Mouse (Mus musculus): ENCODE measurements around the gene Fmnl3. TPM values are rescaled to one million over a fixed set of nuclear protein-coding genes. Genes with fewer than 3 reads are reported as not detected.
A peak's percentile ranks its signal among the peaks of the same experiment; 100 is the strongest.

Fmnl3 gene
- 1 to 10 TPM; 6.6 to 7.0 TPM for total RNA-seq (2021)
- long read RNA-seq, experiment 1, partial matches to known transcripts: 0 of 1 reads
- long read RNA-seq, experiment 1, other reads (novel, unspliced or antisense): 1 of 1 reads
- long read RNA-seq, experiment 2, partial matches to known transcripts: 0 of 1 reads
- long read RNA-seq, experiment 2, other reads (novel, unspliced or antisense): 1 of 1 reads

DNA sequence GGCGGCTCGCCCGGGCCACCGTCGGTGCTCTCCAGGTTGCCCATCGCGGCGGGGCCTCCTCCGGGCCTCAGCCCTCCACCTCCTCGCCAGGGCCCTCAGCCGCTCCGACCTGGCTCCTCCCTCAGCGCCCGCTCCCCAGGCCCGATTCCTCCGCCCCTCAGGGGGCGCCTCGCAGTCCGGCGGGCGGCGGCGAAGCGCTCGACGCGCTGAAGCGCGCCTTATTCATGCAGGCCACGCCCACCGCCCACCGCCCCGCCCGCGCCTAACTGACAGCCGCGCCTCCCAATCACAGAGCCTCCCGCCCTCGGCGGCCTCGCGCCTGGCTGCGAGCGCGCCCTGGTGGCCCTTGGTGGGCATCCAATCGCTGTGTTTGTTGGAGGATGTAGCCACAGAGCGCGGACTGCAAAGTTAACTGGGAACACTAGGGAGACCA lies at the start of gene Fmnl3:
Fmnl3 (minus strand) TSS at position 224 of the 433 bp plus-strand sequence.
- DNase-seq: peak; percentile 96 to 98

GRCm38 (mm10) chr15:99417692-99418271 lies 47.5 kb upstream of the Fmnl3 start:
- DNase-seq: no peak
- intact Hi-C loops (cut with DNase I): no loop called here

More for the DNA sequence above, at the start of gene Fmnl3:
- intact Hi-C loops (cut with DNase I): loop anchor here (1.0 kb wide), 1 partner anchor 54 kb away; no protein-coding TSS in a partner anchor

DNA sequence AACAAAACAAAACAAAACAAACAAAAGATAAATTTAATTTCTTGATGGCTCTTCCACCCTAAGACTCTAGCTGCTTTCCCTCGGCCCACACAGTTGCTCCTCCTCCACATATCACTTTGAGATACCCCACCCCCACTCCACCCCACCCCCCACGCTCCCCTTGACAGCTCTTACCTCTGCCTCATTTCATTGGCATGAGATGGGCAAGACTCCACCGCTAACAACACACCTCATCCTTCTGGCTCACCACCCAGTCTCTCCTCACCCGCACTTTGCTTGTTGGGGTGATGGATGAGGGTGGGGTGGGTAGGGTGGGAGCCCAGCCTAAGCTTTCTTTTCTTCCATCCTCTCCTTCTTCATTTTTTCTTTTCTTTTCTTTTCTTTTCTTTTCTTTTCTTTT lies 46.7 kb upstream of the Fmnl3 start:
- DNase-seq: no peak
- intact Hi-C loops (cut with DNase I): loop anchor here (1.0 kb wide), 1 partner anchor 53 kb away; no protein-coding TSS in a partner anchor

- DNase-seq: peak; percentile 68 to 72
- intact Hi-C loops (cut with DNase I): loop anchor here (1.0 kb wide), 1 partner anchor 54 kb away; no protein-coding TSS in a partner anchor
Observed at GRCm38 (mm10) chr15:99416348-99416882, 46.1 kb upstream of the Fmnl3 start.

DNA sequence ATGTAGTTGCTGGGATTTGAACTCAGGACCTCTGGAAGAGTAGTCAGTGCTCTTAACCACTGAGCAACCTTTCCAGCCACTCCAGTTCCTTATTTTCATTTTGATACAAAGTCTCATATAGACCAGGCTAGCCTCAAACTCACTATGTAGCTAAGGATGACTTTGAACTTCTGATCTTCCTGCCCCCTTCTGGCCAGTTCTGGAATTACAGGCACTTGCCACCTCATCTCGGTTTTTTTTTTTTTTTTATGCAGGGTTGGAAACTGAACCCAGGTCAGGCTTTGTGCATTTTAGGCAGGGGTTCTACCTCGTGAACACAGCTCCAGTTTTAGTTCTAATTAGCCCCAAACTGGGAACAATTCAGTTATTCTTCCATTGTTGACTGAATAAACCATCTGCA lies 45.5 kb upstream of the Fmnl3 start:
- DNase-seq: no peak
- intact Hi-C loops (cut with DNase I): loop anchor here (1.0 kb wide), 1 partner anchor 55 kb away; no protein-coding TSS in a partner anchor

GRCm38 (mm10) chr15:99411747-99412146 lies 41.5 kb upstream of the Fmnl3 start:
- intact Hi-C loops (cut with DNase I): no loop called here
- no peak for DNase-seq

GRCm38 (mm10) chr15:99408845-99409244 lies 38.6 kb upstream of the Fmnl3 start:
- intact Hi-C loops (cut with DNase I): no loop called here
- no peak for DNase-seq

DNA sequence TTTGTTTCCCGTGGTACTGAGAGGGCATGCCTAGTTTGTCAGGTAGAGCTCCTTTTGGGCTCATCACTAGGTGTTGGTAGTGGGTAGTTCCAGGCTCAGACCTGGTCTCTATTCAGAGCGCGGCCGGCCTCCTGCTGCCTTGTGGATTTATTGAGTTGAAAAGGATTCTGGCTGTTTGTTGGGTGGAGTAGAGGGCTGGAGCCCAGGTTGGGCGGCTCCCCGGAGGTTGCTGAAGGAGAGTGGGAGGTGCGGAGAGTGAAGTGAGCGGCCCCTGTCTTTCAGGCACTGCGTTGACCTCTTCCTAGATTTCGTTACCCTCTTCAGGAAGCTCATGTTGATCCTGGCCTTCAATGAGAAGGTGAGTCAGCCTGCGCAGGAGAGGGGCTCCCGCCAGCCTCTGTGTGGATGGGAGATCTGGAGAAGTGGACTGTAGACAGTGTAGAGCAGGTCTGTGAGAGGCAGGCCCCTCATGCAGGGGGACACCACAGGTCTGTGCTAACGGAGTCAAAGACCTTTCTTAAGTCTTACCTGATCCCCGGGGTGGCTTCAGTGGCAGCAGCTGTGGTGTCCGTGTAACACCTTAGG lies 36.8 kb upstream of the Fmnl3 start:
- no peak for DNase-seq
- intact Hi-C loops (cut with DNase I): no loop called here

GRCm38 (mm10) chr15:99405150-99405549 lies 34.9 kb upstream of the Fmnl3 start:
- intact Hi-C loops (cut with DNase I): no loop called here
- no peak for DNase-seq

- DNase-seq: no peak
- intact Hi-C loops (cut with DNase I): loop anchor here (5.0 kb wide), 1 partner anchor 389 kb away; no protein-coding TSS in a partner anchor
Observed at GRCm38 (mm10) chr15:99403159-99403889, 33.0 kb upstream of the Fmnl3 start.

- intact Hi-C loops (cut with DNase I): loop anchor here (5.0 kb wide), 1 partner anchor 392 kb away; no protein-coding TSS in a partner anchor
- no peak for DNase-seq
Observed at GRCm38 (mm10) chr15:99400602-99401001, 30.3 kb upstream of the Fmnl3 start.

GRCm38 (mm10) chr15:99399503-99400245 lies 29.4 kb upstream of the Fmnl3 start:
- no peak for DNase-seq
- intact Hi-C loops (cut with DNase I): loop anchor here (5.0 kb wide), 1 partner anchor 393 kb away; no protein-coding TSS in a partner anchor

DNA sequence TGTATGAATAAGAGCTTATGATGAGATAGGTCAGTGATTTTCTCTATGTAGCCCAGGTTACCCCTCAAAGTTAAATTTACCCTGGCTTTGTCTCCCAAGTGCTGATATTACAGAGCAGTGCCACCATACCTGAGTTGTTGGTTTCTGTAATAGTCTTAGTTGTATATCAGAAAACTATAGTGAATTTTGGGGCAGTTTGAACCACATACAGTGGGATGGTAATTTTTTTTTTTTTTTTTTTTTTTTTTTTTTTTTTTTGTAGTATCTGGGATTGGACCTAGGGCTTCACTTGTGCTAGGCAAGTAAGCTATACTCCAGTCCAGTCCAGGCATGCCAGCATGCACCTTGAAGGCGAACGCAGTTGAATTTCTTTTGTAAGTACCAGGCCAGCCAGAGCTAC lies 27.3 kb upstream of the Fmnl3 start:
- intact Hi-C loops (cut with DNase I): no loop called here
- DNase-seq: no peak

DNA sequence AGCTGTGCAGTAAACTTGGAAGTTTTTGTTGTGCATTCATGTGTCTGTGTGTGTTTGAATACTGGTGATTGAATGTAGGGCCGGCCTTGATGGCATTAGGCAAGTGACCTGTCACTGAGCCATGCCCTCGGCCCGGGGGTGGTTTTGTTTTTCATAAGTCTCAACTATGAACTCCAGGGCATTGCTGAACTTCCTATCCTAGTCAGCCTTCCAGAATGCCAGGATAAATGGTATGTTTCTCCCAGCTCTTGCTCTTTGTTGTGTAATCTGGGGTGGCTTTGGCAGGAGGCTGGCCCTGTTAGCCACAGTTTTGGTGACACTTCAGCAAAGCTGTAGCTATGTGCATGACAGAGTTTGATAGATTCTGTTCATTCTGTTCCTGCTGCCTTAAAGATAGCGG lies 26.6 kb upstream of the Fmnl3 start:
- no peak for DNase-seq
- intact Hi-C loops (cut with DNase I): no loop called here

DNA sequence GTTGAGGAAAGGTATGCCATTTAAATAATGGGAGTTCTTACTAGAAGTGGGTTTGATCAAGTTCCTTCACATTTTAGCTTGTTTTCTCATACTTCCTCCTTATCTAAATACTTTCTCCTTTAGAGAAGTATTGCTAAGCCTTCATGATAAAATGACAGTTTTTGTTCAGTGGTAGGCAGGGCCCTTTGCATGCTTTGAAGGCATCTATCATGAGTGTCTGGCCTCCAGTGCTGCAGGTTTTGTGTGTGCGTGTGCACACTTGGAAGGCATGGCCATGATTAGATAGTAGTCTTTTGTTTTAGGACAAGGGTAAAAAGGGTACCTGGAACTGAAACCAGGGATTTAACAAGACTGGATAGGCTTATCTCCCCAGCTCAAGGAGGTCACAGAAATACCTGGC lies 26.2 kb upstream of the Fmnl3 start:
- DNase-seq: no peak
- intact Hi-C loops (cut with DNase I): no loop called here

GRCm38 (mm10) chr15:99393386-99394252 lies 23.3 kb upstream of the Fmnl3 start:
- DNase-seq: peak in 1 of 2 experiments; percentile 28
- intact Hi-C loops (cut with DNase I): no loop called here

DNA sequence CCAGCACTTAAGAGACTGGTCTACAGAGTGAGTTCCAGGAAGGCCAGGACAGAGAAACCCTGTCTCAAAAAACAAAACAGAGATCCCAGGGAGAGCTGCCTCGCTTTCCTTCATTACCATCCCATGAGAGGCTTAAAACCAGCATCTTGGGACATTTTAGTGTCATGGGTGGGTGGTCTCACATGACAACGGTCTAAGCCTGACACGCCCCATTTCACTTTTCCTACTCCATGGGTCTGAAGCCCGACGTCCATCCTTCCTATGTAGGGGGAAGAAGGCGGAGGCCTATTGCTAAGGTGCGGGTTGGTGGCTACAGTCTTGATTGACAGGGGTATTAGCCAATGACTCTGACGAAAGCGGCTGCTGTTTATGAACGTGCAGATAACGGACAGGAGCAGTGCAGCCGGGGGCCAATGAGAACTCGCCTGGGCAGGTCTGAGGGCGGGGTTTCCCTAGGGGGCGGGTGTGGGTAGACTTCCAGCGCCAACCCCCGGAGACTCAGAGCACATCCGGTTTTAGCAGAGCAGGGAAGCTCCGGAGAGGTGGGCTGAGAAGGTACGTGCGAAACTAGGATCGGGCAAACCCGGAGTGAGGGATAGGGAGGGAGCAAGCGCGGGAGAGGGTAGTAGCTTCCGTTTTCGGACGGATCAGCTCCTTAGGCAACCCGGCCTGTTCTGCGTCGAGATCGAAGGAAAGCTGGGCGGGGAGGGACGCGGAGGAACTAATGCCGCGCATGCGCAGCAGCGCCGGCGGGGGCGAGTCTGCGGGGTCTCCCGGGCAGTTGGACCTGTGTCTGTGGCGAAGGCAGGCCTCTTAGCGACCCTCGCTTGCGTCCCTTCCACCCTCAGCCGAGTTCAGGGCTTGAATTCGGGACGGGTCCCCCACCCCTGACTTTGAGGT lies 22.5 kb upstream of the Fmnl3 start, which contains the start of gene Tmbim6:
Tmbim6 (plus strand) TSS at position 397 of the 900 bp plus-strand sequence.
- DNase-seq: peak; percentile 98 to 99
- intact Hi-C loops (cut with DNase I): no loop called here

- intact Hi-C loops (cut with DNase I): no loop called here
- DNase-seq: no peak
Observed at GRCm38 (mm10) chr15:99391975-99392374, 21.7 kb upstream of the Fmnl3 start.

Measured in gastrocnemius, postnatal 36 days (tissue).